Mouse (Mus musculus) heart, adult 2 months (tissue): ENCODE measurements at regions not wholly inside any gene's neighbourhood (a gene's known extent, or its start where the extent isn't known, plus 50 kb on each side); places are given as distances from the start of the nearest gene placed in this dataset.

Source experiments
- EP300 ChIP-seq: fragments of 200-500 bp; IDR thresholded peaks from 2 replicates; pipeline ENCODE4 v1.6.1; 2011; ENCODE audit warnings: low read depth, low read length, control low read depth; ENCODE audit not compliant: insufficient read depth
- POLR2A ChIP-seq: fragments of 200-500 bp; IDR thresholded peaks from 2 replicates; pipeline ENCODE4 v1.6.1; 2011; ENCODE audit warnings: mild to moderate bottlenecking, low read depth, low read length, control low read depth; ENCODE audit not compliant: insufficient read depth

GRCm38 (mm10) chr3:137755391-137755790, 84.1 kb downstream of the Gm21962 start:
- TF ChIP-seq EP300, result no peak
- no peak for TF ChIP-seq POLR2A
